Mouse (Mus musculus) liver, embryonic 14.5 days (tissue): ENCODE results near the gene Chpf.

Source experiments
- CTCF ChIP-seq: IDR thresholded peaks from 2 replicates; pipeline ENCODE4 v1.5.1; 2016; ENCODE audit warnings: antibody characterized with exemption, low read depth, control low read depth
- EP300 ChIP-seq: IDR thresholded peaks from 2 replicates; pipeline ENCODE4 v1.6.1; 2016; ENCODE audit warnings: antibody characterized with exemption, low read depth

- no peak for TF ChIP-seq CTCF
- TF ChIP-seq EP300, result no peak
These were observed 9.8 kb downstream of the Chpf start for GRCm38 (mm10) chr1:75469287-75469825.
